Mouse (Mus musculus) testis, adult 2 months (tissue): ENCODE results near the gene Cldn9.

Source experiments
- CTCF ChIP-seq: fragments of 200-500 bp; IDR thresholded peaks from 2 replicates; pipeline ENCODE4 v1.5.1; 2012; ENCODE audit warnings: low read depth, mild to moderate bottlenecking, inconsistent platforms, low read length, moderate library complexity; ENCODE audit not compliant: control insufficient read depth, insufficient read depth, insufficient replicate concordance
- POLR2A ChIP-seq: fragments of 200-500 bp; IDR thresholded peaks from 2 replicates; pipeline ENCODE4 v1.6.1; 2012; ENCODE audit warnings: low read depth, mild to moderate bottlenecking, inconsistent platforms, low read length, moderate library complexity; ENCODE audit not compliant: control insufficient read depth

- TF ChIP-seq CTCF (no peak), POLR2A (no peak)
Measured at GRCm38 (mm10) chr17:23660876-23661200, 23.0 kb downstream of the Cldn9 start.
